Mouse (Mus musculus) 3134 (cell line): ENCODE data around the gene Fn3krp.

Experiments used
- DNase-seq: peaks from one replicate; pipeline ENCODE4 v3.0.0-alpha.2; 2011; ENCODE audit warnings: low spot score; ENCODE audit not compliant: insufficient read length; ENCODE audit errors: extremely low read depth

Fn3krp gene

GRCm38 (mm10) chr11:121441653-121442052 lies 20.5 kb downstream of the Fn3krp start:
- DNase-seq: peak; percentile 65

- no peak for DNase-seq
Observed at GRCm38 (mm10) chr11:121442076-121442475, 20.9 kb downstream of the Fn3krp start.

- no peak for DNase-seq
Observed at GRCm38 (mm10) chr11:121451216-121451726, 30.1 kb downstream of the Fn3krp start.

GRCm38 (mm10) chr11:121451753-121452635 lies 30.8 kb downstream of the Fn3krp start, which contains the start of gene Tbcd:
Tbcd (plus strand) TSS chr11:121451949.
- peak; percentile 94 for DNase-seq

- no peak for DNase-seq
Observed at GRCm38 (mm10) chr11:121457874-121458273, 36.7 kb downstream of the Fn3krp start.

GRCm38 (mm10) chr11:121467408-121467807 lies 46.2 kb downstream of the Fn3krp start:
- no peak for DNase-seq

GRCm38 (mm10) chr11:121474831-121475230 lies 53.6 kb downstream of the Fn3krp start:
- DNase-seq: no peak

GRCm38 (mm10) chr11:121475699-121476415 lies 54.7 kb downstream of the Fn3krp start:
- peak; percentile 52 for DNase-seq

GRCm38 (mm10) chr11:121479476-121480203 lies 58.4 kb downstream of the Fn3krp start:
- no peak for DNase-seq
